Mouse (Mus musculus) kidney, postnatal 0 days (tissue): ENCODE data around the gene Wdr90. TPM values are rescaled to one million over a fixed set of nuclear protein-coding genes. Genes with fewer than 3 reads are reported as not detected.
"Not testable (repeated sequence)": the region's sequence is repeated elsewhere in the genome, so short reads cannot be mapped to it uniquely, and the experiment has no call there.

ENCODE experiments used
- ATAC-seq: fragments of 200-750 bp; cut with Nextera tagmentation; replicated peaks from 2 replicates; pipeline ENCODE4 v1.8.0; 2017; ENCODE audit warnings: low read depth, moderate number of reproducible peaks, moderate TSS enrichment, moderate library complexity; ENCODE audit not compliant: low FRiP score
- DNase-seq: peaks from one replicate; pipeline ENCODE4 v3.0.0-alpha.2; 2016; ENCODE audit warnings: low spot score
- H3K27ac ChIP-seq: fragments of 300-500 bp; sonication (generic); 2 replicates; pipeline ENCODE4 v1.5.1; 2014; ENCODE audit warnings: mild to moderate bottlenecking
- H3K27me3 ChIP-seq: fragments of 300-500 bp; sonication (generic); 2 replicates; pipeline ENCODE4 v1.6.1; 2014; ENCODE audit warnings: low read length, mixed read lengths; ENCODE audit not compliant: insufficient read depth
- H3K36me3 ChIP-seq: fragments of 300-500 bp; sonication (generic); 2 replicates; pipeline ENCODE4 v1.6.1; 2014; ENCODE audit warnings: low read length, mixed read lengths; ENCODE audit not compliant: insufficient read depth
- H3K4me1 ChIP-seq: fragments of 300-500 bp; sonication (generic); replicated peaks from 2 replicates; pipeline ENCODE4 v1.6.1; 2014; ENCODE audit warnings: antibody characterized with exemption, low read length, mixed read lengths; ENCODE audit not compliant: insufficient read depth
- H3K4me2 ChIP-seq: fragments of 300-500 bp; sonication (generic); 2 replicates; pipeline ENCODE4 v1.6.1; 2014; ENCODE audit warnings: mild to moderate bottlenecking, low read length, moderate library complexity, mixed read lengths
- H3K4me3 ChIP-seq: fragments of 300-500 bp; sonication (generic); replicated peaks from 2 replicates; pipeline ENCODE4 v1.5.1; 2014; ENCODE audit warnings: low read depth, low read length
- H3K9ac ChIP-seq: fragments of 300-500 bp; sonication (generic); 2 replicates; pipeline ENCODE4 v1.6.1; 2014; ENCODE audit warnings: low read depth, low read length
- H3K9me3 ChIP-seq: fragments of 300-500 bp; sonication (generic); replicated peaks from 2 replicates; pipeline ENCODE4 v1.6.1; 2016; ENCODE audit warnings: low read length, inconsistent platforms, mixed read lengths
- CTCF ChIP-seq: IDR thresholded peaks from 2 replicates; pipeline ENCODE4 v1.5.1; 2016; ENCODE audit warnings: antibody characterized with exemption, low read depth, mild to moderate bottlenecking, moderate library complexity
- WGBS: fragments of 180-500 bp; shearing (Covaris S2); extraction: QIAGEN DNeasy Blood & Tissue Kit; methylation state at CpG from one replicate; pipeline ENCODE4 v1.1.7; 2014; 5-methylcytosine and 5-hydroxymethylcytosine counted together
- polyA plus RNA-seq: library from polyadenylated mRNA; unstranded; fragments of >200 nt; fragmentation: Nextera tagmentation; extraction: Ambion mirVana; gene quantifications from 2 replicates; pipeline ENCODE4 v1.2.1, GENCODE M21; 2015

Gene Wdr90
- polyA plus RNA-seq, 1 experiment from 2014 or later = 10.6 TPM

GRCm38 (mm10) chr17:25875171-25876136, 14.2 kb upstream of the Wdr90 start:
- Histone ChIP-seq H3K4me1 (peaks cover 17% of the 10 kb centered on the region), H3K27me3 (no peaks in the 10 kb centered on the region), H3K9ac (peak overlapping the region; percentile 57), H3K9me3 (no peaks in the 10 kb centered on the region), H3K27ac (peak overlapping the region; percentile 84), H3K4me3 (peak overlapping the region; percentile 54), H3K36me3 (0 out of 2 replicates have a peak, but pooled peaks cover 11% of the 10 kb centered on the region), H3K4me2 (peak overlapping the region; percentile 73)
- peak; percentile 93 for DNase-seq
- no peak for TF ChIP-seq CTCF
- WGBS = under 1% methylated on average over 59 of the region's 59 CpGs
- ATAC-seq = peak; percentile 84

- WGBS = under 1% methylated on average over 25 of the region's 25 CpGs
- Histone ChIP-seq H3K27ac (peak within 1 kb of the TSS; percentile 84), H3K36me3 (0 out of 2 replicates have a peak, but pooled peaks cover 11% of the 10 kb centered on the region), H3K9ac (peak within 1 kb of the TSS; percentile 57), H3K4me3 (peak within 1 kb of the TSS; percentile 54), H3K27me3 (no peaks in the 10 kb centered on the region), H3K4me2 (peak within 1 kb of the TSS; percentile 73), H3K4me1 (peaks cover 10% of the 10 kb centered on the region), H3K9me3 (no peaks in the 10 kb centered on the region)
- peak; percentile 18; the same call in 1 of the 2 replicates for TF ChIP-seq CTCF
- peak; percentile 40; the same call in 1 of the 2 replicates for ATAC-seq
- DNase-seq = peak; percentile 86
Observed at GRCm38 (mm10) chr17:25874721-25875170, 13.4 kb upstream of the Wdr90 start, which contains the start of gene Mettl26. TSS of gene Mettl26 (plus strand) at chr17:25875074.

GRCm38 (mm10) chr17:25874148-25874720, 12.9 kb upstream of the Wdr90 start:
- DNase-seq (no peak), ATAC-seq (peak; percentile 9; the same call in 1 of the 2 replicates)
- no peak for TF ChIP-seq CTCF
- Histone ChIP-seq H3K9me3 (no peaks in the 10 kb centered on the region), H3K4me1 (peaks cover 9% of the 10 kb centered on the region), H3K4me3 (peak overlapping the region; percentile 54), H3K27ac (peak overlapping the region; percentile 84), H3K4me2 (peak overlapping the region; percentile 73), H3K36me3 (0 out of 2 replicates have a peak, but pooled peaks cover 8% of the 10 kb centered on the region), H3K9ac (peak overlapping the region; percentile 46; the same call in 1 of the 2 replicates), H3K27me3 (no peaks in the 10 kb centered on the region)
- 7% methylated on average over 14 of the region's 14 CpGs for WGBS

GRCm38 (mm10) chr17:25873405-25874147, 12.3 kb upstream of the Wdr90 start:
- no peak for TF ChIP-seq CTCF
- WGBS = 74% methylated on average over 11 of the region's 11 CpGs
- no peak overlapping the region for H3K4me3 ChIP-seq
- H3K9me3 ChIP-seq = no peaks in the 10 kb centered on the region
- peak overlapping the region; percentile 73 for H3K4me2 ChIP-seq
- H3K27ac ChIP-seq = peak overlapping the region; percentile 84
- peaks cover 13% of the 10 kb centered on the region for H3K4me1 ChIP-seq
- ATAC-seq (no peak), DNase-seq (no peak)
- no peak overlapping the region for H3K9ac ChIP-seq
- no peaks in the 10 kb centered on the region for H3K27me3 ChIP-seq
- 0 out of 2 replicates have a peak, but pooled peaks cover 4% of the 10 kb centered on the region for H3K36me3 ChIP-seq

GRCm38 (mm10) chr17:25872676-25873075, 11.4 kb upstream of the Wdr90 start:
- Histone ChIP-seq H3K36me3 (no peaks in the 10 kb centered on the region), H3K4me1 (peaks cover 17% of the 10 kb centered on the region), H3K4me2 (no peak overlapping the region), H3K4me3 (no peak overlapping the region), H3K9ac (no peak overlapping the region), H3K27me3 (no peaks in the 10 kb centered on the region), H3K27ac (peak overlapping the region; percentile 47; the same call in 1 of the 2 replicates), H3K9me3 (no peaks in the 10 kb centered on the region)
- ATAC-seq (no peak), DNase-seq (no peak)
- no peak for TF ChIP-seq CTCF
- WGBS = 79% methylated on average over 3 of the region's 3 CpGs

- H3K4me1 ChIP-seq = peaks cover 20% of the 10 kb centered on the region
- DNase-seq, ATAC-seq, H3K9ac ChIP-seq, H3K9me3 ChIP-seq, H3K4me2 ChIP-seq, H3K36me3 ChIP-seq, H3K4me3 ChIP-seq, H3K27me3 ChIP-seq, H3K27ac ChIP-seq: not testable (repeated sequence)
Observed at GRCm38 (mm10) chr17:25871566-25871965, 10.3 kb upstream of the Wdr90 start.
